Mouse (Mus musculus) megakaryocyte-erythroid progenitor cell, adult 5-6 weeks (primary cell): ENCODE data around the gene Crygb. TPM values are rescaled to one million over a fixed set of nuclear protein-coding genes. Genes with fewer than 3 reads are reported as not detected.
"Not testable (repeated sequence)": the region's sequence is repeated elsewhere in the genome, so short reads cannot be mapped to it uniquely, and the experiment has no call there.

Experiments
- ATAC-seq: replicated peaks from 2 replicates; pipeline ENCODE4 v1.8.0; 2016; ENCODE audit warnings: mild to moderate bottlenecking, inconsistent platforms; ENCODE audit not compliant: severe bottlenecking, poor library complexity, low FRiP score, low TSS enrichment
- total RNA-seq, 2 experiments: library from RNA; stranded (forward) in 1 of 2; stranded (reverse) in 1 of 2; fragments of 200-1000, 215-1000 nt in 1 of 2; fragments of >200 nt in 1 of 2; fragmentation: Nextera tagmentation in 1 of 2; gene quantifications; 2 replicates each; pipeline ENCODE4 v1.2.3; 2014 to 2017

Crygb gene
- total RNA-seq, 2 experiments from 2014 or later: not detected

DNA sequence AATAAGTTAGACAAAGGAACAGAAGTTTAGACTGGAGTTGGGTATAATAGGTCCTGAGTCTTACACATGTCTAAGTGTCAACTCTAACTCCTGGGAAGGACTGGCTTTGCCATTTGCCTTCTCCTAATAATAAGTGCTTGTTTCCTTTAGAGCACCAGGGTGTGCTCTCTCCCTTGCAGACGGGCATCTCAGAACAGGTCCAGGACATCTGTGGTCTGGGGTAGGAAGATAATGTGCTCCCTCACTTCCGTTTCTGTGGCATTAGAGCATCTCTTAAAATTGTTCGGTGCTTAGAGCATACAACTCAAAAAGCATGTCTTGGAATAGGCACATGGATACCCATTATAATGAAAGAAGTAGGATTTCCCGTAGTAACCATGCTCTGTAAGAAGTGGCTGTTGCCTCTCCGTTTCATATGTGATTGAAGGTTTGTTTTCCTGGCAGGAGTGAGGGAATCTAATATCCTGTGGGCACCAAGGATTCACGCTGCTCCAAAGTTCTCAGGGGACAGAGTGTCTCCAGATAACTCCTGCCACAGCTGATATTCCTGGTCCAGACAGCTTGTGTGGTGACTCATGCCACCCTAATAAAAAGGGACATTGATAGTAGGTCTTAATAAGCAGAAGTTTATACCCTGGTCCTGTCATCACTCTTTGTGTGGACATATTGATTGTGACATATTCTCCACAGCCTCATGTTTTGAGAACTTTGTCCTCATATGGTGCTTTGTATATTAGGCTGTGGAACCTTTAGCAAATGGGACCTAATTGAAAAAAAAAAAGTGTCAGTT, 6.7 kb upstream of the Crygb start:
- no peak for ATAC-seq

DNA sequence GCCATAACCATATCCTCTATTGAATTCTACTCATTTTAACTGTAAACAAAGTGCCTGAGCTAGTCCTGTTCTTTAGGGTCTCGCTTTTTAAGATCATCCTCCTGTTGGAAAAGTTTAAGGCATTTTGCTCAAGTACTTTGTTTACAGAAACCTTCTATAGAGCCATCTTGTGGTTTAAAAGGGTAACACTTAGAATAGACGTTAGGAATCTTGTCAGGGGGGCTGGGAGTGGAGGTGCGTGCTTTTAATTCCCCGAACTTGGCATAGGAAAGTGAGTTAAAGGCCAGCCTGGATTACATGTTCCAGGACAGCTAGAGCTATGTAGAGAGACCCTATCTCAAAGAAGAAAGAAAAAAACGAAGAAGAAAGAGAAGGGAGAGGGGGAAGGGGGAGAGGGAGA, 6.5 kb downstream of the Crygb start:
- ATAC-seq: no peak

GRCm38 (mm10) chr1:65073589-65073988, 8.5 kb downstream of the Crygb start, which contains the start of gene Crygc:
TSS of gene Crygc (minus strand) at chr1:65073689.
- ATAC-seq: no peak

DNA sequence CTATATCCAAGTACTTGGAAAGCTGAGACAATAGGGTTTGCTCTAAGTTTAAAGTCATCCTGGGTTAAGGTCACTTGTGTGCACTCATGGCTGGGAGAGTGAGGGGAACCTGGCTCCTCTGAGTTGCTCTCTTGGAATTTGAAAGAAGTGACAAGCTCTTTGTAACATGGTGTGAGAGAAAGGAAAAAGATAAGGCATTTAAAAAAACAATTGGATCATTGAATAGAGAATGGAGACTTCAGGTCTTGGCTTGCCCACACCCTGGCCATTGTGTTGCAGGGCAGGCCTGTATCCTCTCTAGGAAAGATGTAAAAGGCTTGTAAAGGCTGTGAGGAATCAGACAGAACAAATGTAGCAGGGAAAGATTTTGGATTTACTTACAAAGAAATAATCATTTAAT, 14.2 kb downstream of the Crygb start:
- ATAC-seq: no peak

DNA sequence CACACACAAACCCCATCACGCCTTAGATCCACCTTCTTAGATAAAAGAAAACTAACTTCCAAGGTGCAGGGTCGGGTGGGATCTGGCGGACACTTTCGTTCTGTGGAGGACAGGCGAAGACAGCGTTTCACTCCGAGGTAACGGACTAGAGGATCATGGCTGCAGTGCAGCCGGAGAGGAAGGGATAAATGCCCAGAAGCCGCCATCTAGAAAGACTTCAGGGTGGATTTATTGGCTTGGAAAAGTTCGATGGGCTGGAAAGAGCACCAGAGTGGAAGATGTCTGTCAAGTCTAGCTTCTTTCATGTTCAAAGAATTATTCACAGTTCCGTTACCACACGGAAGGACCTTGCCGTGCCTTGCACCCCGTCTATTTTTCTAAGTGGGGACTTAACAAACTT, 17.9 kb downstream of the Crygb start:
- ATAC-seq: no peak

GRCm38 (mm10) chr1:65063352-65063751, 18.7 kb downstream of the Crygb start, which contains the start of gene Crygd:
TSS of gene Crygd (minus strand) at chr1:65063452.
- no peak for ATAC-seq

GRCm38 (mm10) chr1:65052140-65052539, 29.9 kb downstream of the Crygb start:
- no peak for ATAC-seq

- no peak for ATAC-seq
Observed at GRCm38 (mm10) chr1:65051696-65052095, 30.4 kb downstream of the Crygb start.

DNA sequence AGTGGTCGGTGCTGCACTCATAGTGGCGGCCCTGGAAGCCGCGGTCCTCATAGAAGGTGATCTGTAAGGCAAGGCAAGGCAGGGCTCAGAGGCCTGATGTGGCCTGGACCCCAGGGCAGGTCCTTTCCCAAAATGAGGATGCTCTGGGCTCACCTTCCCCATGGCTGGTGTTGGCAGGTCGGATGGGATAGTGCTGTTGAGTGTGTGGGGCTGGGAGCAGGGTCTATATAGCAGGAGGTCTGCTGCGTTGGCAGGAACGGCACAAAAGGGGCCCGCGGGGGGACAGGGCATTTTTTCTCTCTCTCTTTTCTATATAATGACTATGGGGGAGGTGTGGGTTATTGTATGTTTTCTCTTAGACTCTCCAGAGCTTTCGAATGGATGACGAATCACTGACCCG, 31.1 kb downstream of the Crygb start, which contains the start of gene Cryge:
Gene Cryge (minus strand): TSS at position 198 of the 400 bp plus-strand sequence.
- not testable (repeated sequence) for ATAC-seq

DNA sequence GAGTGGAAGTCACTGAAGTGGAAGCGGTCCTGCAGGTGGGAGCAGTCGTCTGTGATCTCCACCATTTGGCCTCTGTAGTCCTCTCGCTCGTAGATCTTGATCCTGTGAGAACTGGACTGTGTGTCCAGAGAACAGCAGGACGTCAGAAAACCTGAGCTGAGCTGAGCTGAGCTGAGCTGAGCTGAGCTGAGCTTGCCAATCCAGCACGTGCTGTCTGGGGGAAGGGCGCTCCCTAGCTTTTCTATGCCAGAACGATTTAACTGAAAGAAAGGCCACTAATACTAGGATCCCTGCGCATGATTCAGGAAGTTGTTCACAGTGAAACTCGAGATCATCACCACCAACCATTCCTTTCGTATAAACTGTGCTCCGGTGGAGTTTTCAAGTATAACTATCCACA, 33.3 kb downstream of the Crygb start:
- ATAC-seq: no peak

GRCm38 (mm10) chr1:65046401-65047109, 35.5 kb downstream of the Crygb start:
- peak; percentile 67; the same call in 1 of the 2 replicates for ATAC-seq

- ATAC-seq: no peak
Observed at GRCm38 (mm10) chr1:65043433-65043832, 38.7 kb downstream of the Crygb start.

DNA sequence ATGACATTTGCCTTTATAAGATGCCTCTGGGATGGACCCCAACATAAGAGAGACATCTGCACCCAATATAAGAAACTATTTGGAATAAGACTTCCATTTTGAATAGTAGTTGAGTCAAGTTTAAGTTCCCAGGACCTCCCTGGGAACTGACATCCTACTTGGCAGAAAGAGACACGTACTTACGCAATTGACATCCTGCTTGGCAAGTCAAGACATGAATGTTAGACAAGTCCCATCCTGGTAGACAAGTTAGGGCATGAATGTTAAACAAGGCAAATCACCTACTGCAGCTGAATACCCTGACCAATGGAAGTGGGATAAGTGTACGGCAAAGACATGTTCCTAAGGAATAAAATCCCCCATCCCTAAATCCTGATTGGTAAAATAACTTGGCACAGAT, 40.3 kb downstream of the Crygb start:
- no peak for ATAC-seq

- ATAC-seq: no peak
Observed at GRCm38 (mm10) chr1:65040806-65041205, 41.3 kb downstream of the Crygb start.

- no peak for ATAC-seq
Observed at GRCm38 (mm10) chr1:65039679-65040078, 42.4 kb downstream of the Crygb start.

GRCm38 (mm10) chr1:65037542-65037941, 44.5 kb downstream of the Crygb start:
- no peak for ATAC-seq

DNA sequence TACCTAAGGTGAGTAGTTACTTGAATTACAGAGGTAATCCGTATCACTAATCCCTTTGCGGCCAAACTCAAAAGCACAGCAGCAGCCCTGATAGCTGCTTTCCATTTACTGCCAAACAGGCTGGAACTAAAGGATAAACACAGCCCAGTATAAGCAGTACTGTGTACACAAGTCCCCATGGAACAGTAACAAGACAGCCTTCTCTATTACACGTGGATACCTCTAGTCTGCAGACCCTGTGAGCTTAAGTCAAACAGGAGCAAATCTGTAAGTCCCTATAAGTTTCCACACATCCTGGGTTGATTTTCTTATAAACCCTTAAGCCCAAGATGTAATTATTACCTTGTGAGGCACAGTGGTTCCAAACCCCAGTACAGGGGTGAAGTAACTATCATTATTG, 46.6 kb downstream of the Crygb start:
- ATAC-seq: no peak

DNA sequence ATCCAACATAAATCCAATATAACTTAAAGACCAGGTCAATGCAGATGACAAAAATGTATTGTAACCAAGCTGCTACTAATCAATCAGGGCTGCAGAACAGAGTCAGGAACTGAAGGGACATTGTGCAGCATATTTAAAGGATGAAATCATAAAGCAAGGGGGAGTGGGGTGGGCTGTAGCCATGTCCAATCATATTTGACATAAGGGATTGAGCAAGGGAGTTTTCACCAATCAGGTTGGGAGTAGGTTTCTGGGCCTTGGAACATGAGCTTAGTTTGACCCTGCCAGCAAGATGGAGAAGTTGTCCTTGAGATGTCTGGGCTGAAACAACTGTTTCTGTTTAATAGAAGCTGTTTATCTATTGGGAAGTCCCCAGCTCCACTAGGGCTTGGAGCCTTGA, 49.4 kb downstream of the Crygb start, which contains the start of gene Akr1cl:
Gene Akr1cl (minus strand): TSS at position 119 of the 400 bp plus-strand sequence.
- ATAC-seq: no peak
